Mouse (Mus musculus) lung, postnatal 0 days (tissue): Measurements from ENCODE around the gene Prex1.

Experiments used
- CTCF ChIP-seq: IDR thresholded peaks from 2 replicates; pipeline ENCODE4 v1.5.1; 2016; ENCODE audit warnings: antibody characterized with exemption, mild to moderate bottlenecking
- EP300 ChIP-seq: IDR thresholded peaks from 2 replicates; pipeline ENCODE4 v1.6.1; 2016; ENCODE audit warnings: antibody characterized with exemption, mild to moderate bottlenecking, control low read depth

DNA sequence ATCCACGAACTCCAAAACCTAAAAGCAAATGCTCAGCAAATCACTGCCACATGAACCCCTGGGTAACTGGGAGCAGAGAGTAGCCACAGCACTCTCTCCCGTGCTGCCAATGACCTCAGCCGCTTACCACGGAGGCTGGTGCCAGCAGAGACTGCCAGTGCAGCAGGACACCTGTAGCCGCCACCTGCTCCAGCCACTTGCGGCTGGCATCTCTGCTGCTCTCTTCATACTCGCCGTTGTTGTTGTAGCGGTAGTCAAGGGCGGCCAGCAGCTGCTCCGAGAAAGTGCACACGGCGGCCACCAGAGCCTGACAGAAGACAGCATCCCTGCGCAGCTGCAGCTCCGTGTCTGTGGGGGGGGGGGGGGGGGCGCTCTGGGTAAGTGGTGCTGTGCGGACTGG lies 138.2 kb downstream of the Prex1 start:
- TF ChIP-seq CTCF (no peak), EP300 (no peak)
